ENCODE assay signal across 17 mouse cellular contexts in the genomic region with DNA sequence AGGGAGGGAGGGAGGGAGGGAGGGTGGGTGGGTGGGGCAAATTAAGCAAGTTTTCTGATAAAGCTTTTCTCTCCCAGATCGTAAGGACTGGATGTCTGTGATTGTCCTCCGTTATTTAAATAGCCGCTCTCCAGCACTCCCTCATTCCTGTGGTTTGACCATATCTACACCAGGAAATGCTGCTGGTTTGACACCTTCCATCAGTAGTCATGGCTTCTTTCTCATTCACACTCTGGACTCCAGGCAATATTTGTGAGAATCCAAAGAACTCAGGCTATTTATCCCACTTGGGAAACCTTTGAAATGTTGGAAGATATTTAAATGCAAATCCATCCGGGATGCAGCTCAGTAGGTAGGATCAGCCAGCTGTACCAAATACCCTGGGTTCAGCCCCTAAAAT.
A peak's percentile ranks its signal among the peaks of the same experiment; 100 is the strongest.
DNase-seq lines count a peak whose midpoint lies in the region; ATAC-seq and TF ChIP-seq lines count a peak whose summit lies in the region.
"Had no signal": no experiment of that assay in that cellular context is flagged by ENCODE, and none has a peak within 500 bp of the region (broad histone marks: within the 10 kb centered on the region; RNA-seq: fewer than 3 reads in every experiment).

No protein-coding gene starts in this region.

- peak overlapping the region; percentile 60 for H3K27ac ChIP-seq in heart, embryonic 11.5 days (ENCODE audit: low read depth, low read length)
- 0 out of 2 replicates have a peak overlapping the region, but pooled peaks have one; percentile 2 for H3K27ac ChIP-seq in intestine, embryonic 14.5 days (ENCODE audit: low read depth)
- H3K27ac ChIP-seq in intestine, embryonic 16.5 days (ENCODE audit: low read length): no peak overlapping the region
- H3K27ac ChIP-seq in lung, postnatal 0 days (ENCODE audit: low read length): peak overlapping the region; percentile 20; the same call in 1 of the 2 replicates
- H3K27ac ChIP-seq in macrophage: peak overlapping the region; percentile 68
- H3K27ac ChIP-seq: hindbrain, embryonic 15.5 days; liver, embryonic 15.5 days had no signal

- TF ChIP-seq EP300 in lung, postnatal 0 days (IDR thresholded peaks at IDR 0.05): no peak

- peaks cover 36% of the 10 kb centered on the region for H3K4me1 ChIP-seq in heart, embryonic 11.5 days (ENCODE audit: control insufficient read depth, insufficient read depth, low read length)
- peaks cover 14% of the 10 kb centered on the region for H3K4me1 ChIP-seq in intestine, embryonic 14.5 days (replicated peaks; ENCODE audit: control insufficient read depth, insufficient read depth, low read length)
- H3K4me1 ChIP-seq in intestine, embryonic 16.5 days (ENCODE audit: control insufficient read depth, insufficient read depth, low read length): peaks cover 12% of the 10 kb centered on the region
- peaks cover 7% of the 10 kb centered on the region; the same call in 1 of the 2 replicates for H3K4me1 ChIP-seq in lung, postnatal 0 days (ENCODE audit: insufficient read depth, low read depth, low read length)
- H3K4me1 ChIP-seq: hindbrain, embryonic 15.5 days had no signal

- H3K4me3 ChIP-seq in heart, embryonic 11.5 days (ENCODE audit: low read depth, low read length): no peak overlapping the region
- no peak overlapping the region for H3K4me3 ChIP-seq in intestine, embryonic 14.5 days (ENCODE audit: low read depth, low read length)
- no peak overlapping the region for H3K4me3 ChIP-seq in intestine, embryonic 16.5 days (ENCODE audit: low read length)
- no peak overlapping the region for H3K4me3 ChIP-seq in lung, postnatal 0 days (ENCODE audit: low read depth, low read length)
- no peak overlapping the region for H3K4me3 ChIP-seq in macrophage (ENCODE audit: inconsistent target)
- H3K4me3 ChIP-seq: hindbrain, embryonic 15.5 days; liver, embryonic 15.5 days; megakaryocyte, embryonic 14.5 days had no signal

- no peak overlapping the region for H3K9ac ChIP-seq in heart, embryonic 11.5 days (ENCODE audit: low read depth, low read length)
- no peak overlapping the region for H3K9ac ChIP-seq in intestine, embryonic 14.5 days (ENCODE audit: low read length)
- H3K9ac ChIP-seq in intestine, embryonic 16.5 days (ENCODE audit: low read depth, low read length): no peak overlapping the region
- no peak overlapping the region for H3K9ac ChIP-seq in lung, postnatal 0 days (replicated peaks; ENCODE audit: low read depth)
- H3K9ac ChIP-seq: hindbrain, embryonic 15.5 days; liver, embryonic 15.5 days had no signal

- DNase-seq in heart, postnatal 10 days: no peak
- no peak for DNase-seq in intestine, embryonic 14.5 days (ENCODE audit: low spot score)
- DNase-seq in lung, postnatal 0 days (ENCODE audit: low spot score): no peak
- no peak for DNase-seq in lung, postnatal 36 days
- no peak for DNase-seq in adrenal gland, adult 18-20 months (ENCODE audit: low spot score in 2 of 2)
- DNase-seq: adrenal gland, postnatal 25 days; cerebellum, adult 11-12 months; lung, postnatal 10 days; midbrain, embryonic 14.5 days; thymus, postnatal 36 days had no signal

- TF ChIP-seq CTCF in lung, postnatal 0 days (IDR thresholded peaks at IDR 0.05): no peak

- H3K36me3 ChIP-seq in heart, embryonic 11.5 days (ENCODE audit: control insufficient read depth, insufficient read depth, low read length): peaks cover 3% of the 10 kb centered on the region; the same call in 1 of the 2 replicates
- H3K36me3 ChIP-seq in intestine, embryonic 14.5 days (ENCODE audit: control insufficient read depth, insufficient read depth, low read length): no peaks in the 10 kb centered on the region
- H3K36me3 ChIP-seq in intestine, embryonic 16.5 days (ENCODE audit: control insufficient read depth, insufficient read depth, low read length): no peaks in the 10 kb centered on the region
- H3K36me3 ChIP-seq in lung, postnatal 0 days (ENCODE audit: insufficient read depth, low read length): no peaks in the 10 kb centered on the region
- H3K36me3 ChIP-seq in macrophage (ENCODE audit: inconsistent target): no peaks in the 10 kb centered on the region
- H3K36me3 ChIP-seq: hindbrain, embryonic 15.5 days; liver, embryonic 15.5 days had no signal

- no peak for ATAC-seq in heart, embryonic 11.5 days (replicated peaks; ENCODE audit: insufficient number of reproducible peaks, low FRiP score, low TSS enrichment)
- no peak for ATAC-seq in intestine, embryonic 14.5 days (replicated peaks; ENCODE audit: low FRiP score, low TSS enrichment, low read depth)
- no peak for ATAC-seq in intestine, embryonic 16.5 days
- ATAC-seq in lung, postnatal 0 days: no peak
- ATAC-seq: intestine, postnatal 0 days had no signal

- H3K79me2 ChIP-seq in macrophage (ENCODE audit: inconsistent target): no peaks in the 10 kb centered on the region

- no peaks in the 10 kb centered on the region for H3K27me3 ChIP-seq in heart, embryonic 11.5 days (ENCODE audit: control insufficient read depth, insufficient read depth, low read length)
- H3K27me3 ChIP-seq in intestine, embryonic 14.5 days (replicated peaks; ENCODE audit: control insufficient read depth, insufficient read depth, low read length): no peaks in the 10 kb centered on the region
- H3K27me3 ChIP-seq in intestine, embryonic 16.5 days (replicated peaks; ENCODE audit: control insufficient read depth, insufficient read depth, low read length): no peaks in the 10 kb centered on the region
- H3K27me3 ChIP-seq in lung, postnatal 0 days (replicated peaks; ENCODE audit: insufficient read depth, low read length): no peaks in the 10 kb centered on the region
- H3K27me3 ChIP-seq: hindbrain, embryonic 15.5 days; liver, embryonic 15.5 days had no signal

- H3K9me3 ChIP-seq in heart, embryonic 11.5 days (replicated peaks; ENCODE audit: control insufficient read depth, low read length): no peaks in the 10 kb centered on the region
- H3K9me3 ChIP-seq in intestine, embryonic 14.5 days (ENCODE audit: control insufficient read depth, low read length): no peaks in the 10 kb centered on the region
- H3K9me3 ChIP-seq in intestine, embryonic 16.5 days (ENCODE audit: control insufficient read depth, low read length): no peaks in the 10 kb centered on the region
- H3K9me3 ChIP-seq in lung, postnatal 0 days (ENCODE audit: low read length): no peaks in the 10 kb centered on the region
- H3K9me3 ChIP-seq: hindbrain, embryonic 15.5 days; liver, embryonic 15.5 days had no signal

- intact Hi-C loops in heart, postnatal 10 days (cut with DNase I): no loop called here

- H3K4me2 ChIP-seq in heart, embryonic 11.5 days: no peak overlapping the region; the same call in 1 of the 2 replicates
- H3K4me2 ChIP-seq in intestine, embryonic 14.5 days (ENCODE audit: low read length): no peak overlapping the region
- no peak overlapping the region for H3K4me2 ChIP-seq in intestine, embryonic 16.5 days (ENCODE audit: low read depth, low read length)
- H3K4me2 ChIP-seq in lung, postnatal 0 days (replicated peaks; ENCODE audit: low read depth, low read length): no peak overlapping the region
- H3K4me2 ChIP-seq: hindbrain, embryonic 15.5 days; liver, embryonic 15.5 days had no signal

- 39% methylated on average over 4 of the region's 4 CpGs for WGBS in heart, embryonic 11.5 days (ENCODE audit: insufficient replicate concordance)
- 68% methylated on average over 4 of the region's 4 CpGs for WGBS in intestine, embryonic 14.5 days
- WGBS in intestine, embryonic 16.5 days: 61% methylated on average over 4 of the region's 4 CpGs
- WGBS in lung, postnatal 0 days: 50% methylated on average over 4 of the region's 4 CpGs
- WGBS in macrophage (ENCODE audit: missing documents): 82% methylated on average over 4 of the region's 4 CpGs
